Mouse (Mus musculus) liver, embryonic 16.5 days (tissue): ENCODE measurements around the gene Upk3bl. TPM values are rescaled to one million over a fixed set of nuclear protein-coding genes. Genes with fewer than 3 reads are reported as not detected.

Experiments
- ATAC-seq: fragments of 200-750 bp; cut with Nextera tagmentation; 2 replicates; pipeline ENCODE4 v1.8.0; 2017; ENCODE audit warnings: low read depth, mild to moderate bottlenecking, moderate number of reproducible peaks, moderate library complexity
- H3K27ac ChIP-seq: fragments of 300-500 bp; sonication (generic); 2 replicates; pipeline ENCODE4 v1.5.1; 2014; ENCODE audit warnings: mild to moderate bottlenecking, low read length
- H3K27me3 ChIP-seq: fragments of 300-500 bp; sonication (generic); 2 replicates; pipeline ENCODE4 v1.6.1; 2014; ENCODE audit warnings: low read depth, low read length, mixed read lengths; ENCODE audit not compliant: control insufficient read depth, insufficient read depth
- H3K36me3 ChIP-seq: fragments of 300-500 bp; sonication (generic); 2 replicates; pipeline ENCODE4 v1.6.1; 2014; ENCODE audit warnings: mild to moderate bottlenecking; ENCODE audit not compliant: control insufficient read depth, insufficient read depth
- H3K4me1 ChIP-seq: fragments of 300-500 bp; sonication (generic); 2 replicates; pipeline ENCODE4 v1.6.1; 2014; ENCODE audit warnings: low read depth, low read length, mixed read lengths; ENCODE audit not compliant: control insufficient read depth
- H3K4me2 ChIP-seq: fragments of 300-500 bp; sonication (generic); 2 replicates; pipeline ENCODE4 v1.6.1; 2014; ENCODE audit warnings: low read depth, low read length, mixed read lengths
- H3K4me3 ChIP-seq: fragments of 300-500 bp; sonication (generic); 2 replicates; pipeline ENCODE4 v1.5.1; 2014; ENCODE audit warnings: low read depth, mild to moderate bottlenecking, low read length
- H3K9ac ChIP-seq: fragments of 300-500 bp; sonication (generic); 2 replicates; pipeline ENCODE4 v1.6.1; 2014; ENCODE audit warnings: low read depth, low read length
- H3K9me3 ChIP-seq: fragments of 300-500 bp; sonication (generic); replicated peaks from 2 replicates; pipeline ENCODE4 v1.6.1; 2016; ENCODE audit warnings: low read length; ENCODE audit not compliant: control insufficient read depth
- WGBS: fragments of 180-500 bp; shearing (Covaris S2); extraction: QIAGEN DNeasy Blood & Tissue Kit; methylation state at CpG from one replicate; pipeline ENCODE4 v1.1.7; 2014; ENCODE audit not compliant: insufficient replicate concordance; 5-methylcytosine and 5-hydroxymethylcytosine counted together
- polyA plus RNA-seq: library from polyadenylated mRNA; unstranded; fragments of >200 nt; fragmentation: Nextera tagmentation; extraction: Ambion mirVana; gene quantifications from 2 replicates; pipeline ENCODE4 v1.2.1, GENCODE M21; 2015

Upk3bl gene
- polyA plus RNA-seq, 1 experiment from 2014 or later = not detected

GRCm38 (mm10) chr5:136088821-136089575 is 34.7 kb downstream of the Upk3bl start:
- WGBS = 20% methylated on average over 14 of the region's 14 CpGs
- no peak overlapping the region for H3K27ac ChIP-seq
- H3K4me2 ChIP-seq = no peak overlapping the region
- H3K36me3 ChIP-seq = no peaks in the 10 kb centered on the region
- H3K9me3 ChIP-seq = no peaks in the 10 kb centered on the region
- no peak for ATAC-seq
- H3K27me3 ChIP-seq = peaks cover 19% of the 10 kb centered on the region
- H3K4me1 ChIP-seq = peaks cover 11% of the 10 kb centered on the region
- no peak overlapping the region for H3K4me3 ChIP-seq
- no peak overlapping the region for H3K9ac ChIP-seq

GRCm38 (mm10) chr5:136091927-136092326 is 37.6 kb downstream of the Upk3bl start:
- Histone ChIP-seq H3K27me3 (no peaks in the 10 kb centered on the region), H3K27ac (no peak overlapping the region), H3K4me2 (no peak overlapping the region), H3K9ac (no peak overlapping the region), H3K4me3 (no peak overlapping the region), H3K36me3 (no peaks in the 10 kb centered on the region), H3K4me1 (peaks cover 3% of the 10 kb centered on the region; the same call in 1 of the 2 replicates), H3K9me3 (no peaks in the 10 kb centered on the region)
- ATAC-seq = no peak
- 47% methylated on average over 5 of the region's 5 CpGs for WGBS

- Histone ChIP-seq H3K9ac (no peak overlapping the region), H3K27me3 (no peaks in the 10 kb centered on the region), H3K9me3 (no peaks in the 10 kb centered on the region), H3K27ac (no peak overlapping the region), H3K4me2 (no peak overlapping the region), H3K36me3 (no peaks in the 10 kb centered on the region), H3K4me3 (no peak overlapping the region), H3K4me1 (no peaks in the 10 kb centered on the region)
- no peak for ATAC-seq
- WGBS = 24% methylated on average over 8 of the region's 8 CpGs
Observed at GRCm38 (mm10) chr5:136094249-136095010, 40.1 kb downstream of the Upk3bl start.

GRCm38 (mm10) chr5:136095089-136095488 is 40.8 kb downstream of the Upk3bl start:
- no peak overlapping the region for H3K4me3 ChIP-seq
- H3K4me2 ChIP-seq = no peak overlapping the region
- WGBS = 51% methylated on average over 7 of the region's 7 CpGs
- no peaks in the 10 kb centered on the region for H3K27me3 ChIP-seq
- H3K9me3 ChIP-seq = no peaks in the 10 kb centered on the region
- no peak for ATAC-seq
- no peak overlapping the region for H3K9ac ChIP-seq
- no peaks in the 10 kb centered on the region for H3K36me3 ChIP-seq
- H3K27ac ChIP-seq = no peak overlapping the region
- no peaks in the 10 kb centered on the region for H3K4me1 ChIP-seq

DNA sequence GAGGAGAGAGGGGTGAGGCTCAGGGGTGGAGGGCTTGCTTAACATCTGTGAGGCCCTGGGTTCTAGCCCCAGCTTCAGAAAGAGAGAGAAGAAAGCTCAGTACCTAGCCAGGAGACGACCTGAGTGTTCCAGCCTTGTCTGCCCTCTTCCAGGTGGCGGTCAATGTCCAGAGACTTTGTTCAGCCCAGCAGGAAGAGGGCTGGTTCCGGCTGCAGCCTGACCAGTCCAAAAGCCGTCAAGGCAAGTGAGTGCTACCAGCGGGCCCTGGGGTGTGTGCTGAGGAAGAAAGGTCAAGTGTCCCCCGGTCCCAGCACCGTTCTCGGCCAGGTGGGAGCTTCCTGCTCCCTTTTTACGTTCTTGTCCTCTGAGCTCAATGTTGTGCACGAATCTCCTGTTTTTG is 44.2 kb downstream of the Upk3bl start:
- Histone ChIP-seq H3K9me3 (no peaks in the 10 kb centered on the region), H3K36me3 (no peaks in the 10 kb centered on the region), H3K4me3 (no peak overlapping the region), H3K27ac (no peak overlapping the region), H3K27me3 (no peaks in the 10 kb centered on the region), H3K4me1 (peaks cover 8% of the 10 kb centered on the region), H3K9ac (no peak overlapping the region), H3K4me2 (no peak overlapping the region)
- 67% methylated on average over 10 of the region's 10 CpGs for WGBS
- no peak for ATAC-seq

- peak overlapping the region; percentile 65 for H3K4me2 ChIP-seq
- no peaks in the 10 kb centered on the region for H3K27me3 ChIP-seq
- WGBS = 4% methylated on average over 41 of the region's 41 CpGs
- peak overlapping the region; percentile 44 for H3K4me3 ChIP-seq
- ATAC-seq = peak; percentile 78
- peaks cover 8% of the 10 kb centered on the region for H3K4me1 ChIP-seq
- H3K9ac ChIP-seq = peak overlapping the region; percentile 29
- no peaks in the 10 kb centered on the region; the same call in 1 of the 2 replicates for H3K9me3 ChIP-seq
- H3K27ac ChIP-seq = no peak overlapping the region
- H3K36me3 ChIP-seq = no peaks in the 10 kb centered on the region
Observed at GRCm38 (mm10) chr5:136102099-136102820, 48.0 kb downstream of the Upk3bl start.

DNA sequence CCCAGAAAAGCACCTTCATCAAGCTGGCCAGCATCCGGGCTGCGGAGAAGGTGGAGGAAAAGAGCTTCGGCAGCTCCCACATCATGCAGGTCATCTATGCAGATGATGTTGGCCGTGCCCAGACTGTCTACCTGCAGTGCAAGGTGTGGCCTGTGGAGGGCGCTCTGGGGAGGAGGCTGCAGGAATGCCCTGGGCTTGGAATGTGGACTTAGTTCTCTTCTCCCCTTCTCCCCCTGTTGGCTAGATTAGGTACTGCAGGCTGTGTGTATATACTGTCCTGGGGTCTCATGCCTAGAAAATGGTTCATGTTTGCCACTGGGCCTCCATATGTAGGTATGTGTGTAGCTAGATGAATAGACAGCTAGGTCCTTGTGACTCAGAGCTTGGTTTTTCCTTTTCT is 50.2 kb downstream of the Upk3bl start:
- Histone ChIP-seq H3K4me1 (peaks cover 8% of the 10 kb centered on the region), H3K9ac (no peak overlapping the region), H3K4me2 (no peak overlapping the region), H3K27ac (no peak overlapping the region), H3K36me3 (no peaks in the 10 kb centered on the region), H3K4me3 (no peak overlapping the region), H3K9me3 (no peaks in the 10 kb centered on the region; the same call in 1 of the 2 replicates), H3K27me3 (no peaks in the 10 kb centered on the region)
- no peak for ATAC-seq
- 81% methylated on average over 5 of the region's 5 CpGs for WGBS

DNA sequence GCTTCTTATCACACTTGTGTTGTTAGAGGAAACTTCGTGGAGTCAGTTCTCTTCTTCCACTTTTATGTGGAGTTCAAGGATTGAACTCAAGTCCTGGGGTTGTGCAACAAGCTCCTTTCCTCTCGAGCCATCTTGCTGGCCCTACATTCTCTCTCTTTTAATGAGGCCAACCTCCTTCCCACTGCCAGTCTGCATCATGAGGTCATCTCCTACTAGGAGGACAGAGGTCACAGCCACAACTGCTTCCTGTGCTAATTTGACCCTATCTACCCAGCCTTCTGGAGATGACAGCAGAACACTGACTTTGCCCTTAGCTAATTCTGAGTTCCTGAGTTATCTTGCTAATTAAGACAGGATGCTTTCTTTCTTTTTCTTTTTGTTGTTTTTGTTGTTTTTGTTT is 54.2 kb downstream of the Upk3bl start:
- H3K27me3 ChIP-seq = no peaks in the 10 kb centered on the region
- no peak overlapping the region for H3K9ac ChIP-seq
- H3K36me3 ChIP-seq = no peaks in the 10 kb centered on the region
- no peak overlapping the region for H3K4me2 ChIP-seq
- H3K4me3 ChIP-seq = no peak overlapping the region
- H3K27ac ChIP-seq = no peak overlapping the region
- ATAC-seq = no peak
- no peaks in the 10 kb centered on the region for H3K4me1 ChIP-seq
- no peaks in the 10 kb centered on the region; the same call in 1 of the 2 replicates for H3K9me3 ChIP-seq
- WGBS = 34% methylated on average over 2 of the region's 2 CpGs
